Mouse (Mus musculus) brown adipose tissue, adult 24 weeks (tissue): ENCODE results near the gene D830030K20Rik. TPM values are rescaled to one million over a fixed set of nuclear protein-coding genes. Genes with fewer than 3 reads are reported as not detected.
"Not testable (repeated sequence)": the region's sequence is repeated elsewhere in the genome, so short reads cannot be mapped to it uniquely, and the experiment has no call there.

ENCODE experiments used
- H3K27ac ChIP-seq: fragments of 200-500 bp; replicated peaks from 2 replicates; pipeline ENCODE4 v1.5.1; 2012; ENCODE audit warnings: low read depth, mild to moderate bottlenecking, low read length
- H3K4me1 ChIP-seq: fragments of 200-500 bp; 2 replicates; pipeline ENCODE4 v1.6.1; 2012; ENCODE audit warnings: low read length, mixed read lengths; ENCODE audit not compliant: control insufficient read depth, insufficient read depth, insufficient read length
- H3K4me3 ChIP-seq: fragments of 200-500 bp; 2 replicates; pipeline ENCODE4 v1.5.1; 2012; ENCODE audit warnings: low read depth, mild to moderate bottlenecking, low read length, moderate library complexity; ENCODE audit not compliant: insufficient read depth
- polyA plus RNA-seq: library from polyadenylated mRNA; stranded (reverse); fragments of >200 nt; gene quantifications from 2 replicates; pipeline ENCODE4 v1.2.4, GENCODE M21; 2012; ENCODE audit not compliant: missing spikeins, insufficient read depth, insufficient read length

Gene D830030K20Rik
- not detected in 2 replicates for polyA plus RNA-seq

- not testable (repeated sequence) for H3K4me1 ChIP-seq
- Histone ChIP-seq H3K27ac (peak within 1 kb of the TSS; percentile 33; the same call in 1 of the 2 replicates), H3K4me3 (peak within 1 kb of the TSS; percentile 56)
These were observed at the start of gene D830030K20Rik for GRCm38 (mm10) chr14:3208272-3209152. Gene D830030K20Rik, plus strand, starts transcription at chr14:3208488.

- not testable (repeated sequence) for H3K4me1 ChIP-seq, H3K27ac ChIP-seq, H3K4me3 ChIP-seq
These were observed 20.3 kb upstream of the D830030K20Rik start, which contains the start of gene Gm5795 for GRCm38 (mm10) chr14:3187955-3188354. Gene Gm5795, plus strand, starts transcription at chr14:3188255.

DNA sequence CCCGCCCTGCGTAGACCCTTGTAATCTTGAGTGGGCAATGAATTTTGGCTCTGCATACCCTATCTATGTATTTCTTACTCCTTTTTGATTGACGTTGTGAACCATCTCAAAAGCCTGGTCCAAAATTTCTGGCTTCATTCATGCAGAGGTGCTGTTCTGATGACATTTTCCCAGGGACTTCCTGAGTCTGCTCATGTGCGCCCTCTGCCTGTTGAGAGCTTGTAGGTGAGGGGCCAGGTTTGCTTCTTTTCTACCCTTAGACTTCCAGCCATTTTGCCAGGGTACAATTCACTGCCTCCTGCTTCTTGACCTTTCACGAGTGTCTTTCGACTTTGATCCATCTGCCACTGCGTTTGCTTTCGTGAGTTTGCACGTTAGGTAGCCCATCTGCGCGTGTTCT lies 1.1 kb downstream of the D830030K20Rik start:
- H3K4me1 ChIP-seq, H3K4me3 ChIP-seq, H3K27ac ChIP-seq: not testable (repeated sequence)

GRCm38 (mm10) chr14:3262531-3262930 lies 54.2 kb downstream of the D830030K20Rik start:
- H3K4me3 ChIP-seq, H3K4me1 ChIP-seq, H3K27ac ChIP-seq: not testable (repeated sequence)

Other genes starting within 250 kb of the D830030K20Rik start
- gene Gm2888, start 178.5 kb upstream of the D830030K20Rik start, polyA plus RNA-seq, result not detected in 2 replicates
- not detected in 2 replicates for gene Gm2897, start 159.2 kb upstream of the D830030K20Rik start, polyA plus RNA-seq
- not detected in 2 replicates for gene Gm10340, start 74.5 kb upstream of the D830030K20Rik start, polyA plus RNA-seq
- gene Gm5795, start 20.2 kb upstream of the D830030K20Rik start, polyA plus RNA-seq, result not detected in 2 replicates
- not detected in 2 replicates for gene Gm2956, start 124.1 kb downstream of the D830030K20Rik start, polyA plus RNA-seq
- not detected in 2 replicates for gene Gm10413, start 186.6 kb downstream of the D830030K20Rik start, polyA plus RNA-seq
- gene Gm10409, start 204.1 kb downstream of the D830030K20Rik start, polyA plus RNA-seq, result not detected in 2 replicates
- not detected in 2 replicates for gene Gm3005, start 219.6 kb downstream of the D830030K20Rik start, polyA plus RNA-seq
- gene Gm10408, start 240.9 kb downstream of the D830030K20Rik start, polyA plus RNA-seq, result not detected in 2 replicates